Comparison of ENCODE assay signal across 8 mouse cellular contexts in the genomic region with DNA sequence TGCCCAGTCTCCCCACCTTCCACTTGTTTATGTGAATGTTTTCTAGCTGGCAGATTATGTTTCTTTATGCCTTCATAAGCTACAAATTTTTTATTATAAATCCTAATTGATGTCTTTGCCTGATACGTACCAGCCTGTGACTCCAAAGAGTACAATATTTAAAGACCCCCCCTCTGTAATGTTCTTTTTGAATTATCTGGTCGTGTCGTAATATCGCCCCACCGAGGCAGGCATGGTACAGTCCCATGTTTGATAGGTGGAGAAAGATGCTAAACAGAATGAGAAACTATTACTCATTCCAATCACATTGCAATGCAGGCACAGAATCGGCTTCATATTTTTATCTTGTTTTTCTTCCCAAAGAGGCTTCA. TPM values are rescaled to one million over a fixed set of nuclear protein-coding genes. Genes with fewer than 3 reads are reported as not detected.
DNase-seq lines count a peak whose midpoint lies in the region; ATAC-seq and TF ChIP-seq lines count a peak whose summit lies in the region.

No protein-coding gene starts in this region.

- no peaks in the 10 kb centered on the region for H3K27me3 ChIP-seq in cerebellum, adult 2 months (ENCODE audit: control insufficient read depth, insufficient read depth, low read length)
- H3K27me3 ChIP-seq in testis, adult 2 months (ENCODE audit: control insufficient read depth, insufficient read depth, low read length) = no peaks in the 10 kb centered on the region
- H3K27me3 ChIP-seq in forebrain, embryonic 13.5 days = no peaks in the 10 kb centered on the region
- H3K27me3 ChIP-seq in midbrain, embryonic 15.5 days (replicated peaks) = no peaks in the 10 kb centered on the region

- H3K4me2 ChIP-seq in forebrain, embryonic 13.5 days = peak overlapping the region; percentile 79
- peak overlapping the region; percentile 60 for H3K4me2 ChIP-seq in midbrain, embryonic 15.5 days

- H3K4me1 ChIP-seq in cerebellum, adult 2 months (ENCODE audit: control insufficient read depth, insufficient read depth, low read length) = no peaks in the 10 kb centered on the region; the same call in 1 of the 2 replicates
- peaks cover 5% of the 10 kb centered on the region for H3K4me1 ChIP-seq in testis, adult 2 months (ENCODE audit: control insufficient read depth, insufficient read depth, low read length)
- H3K4me1 ChIP-seq in forebrain, embryonic 13.5 days = peaks cover 35% of the 10 kb centered on the region
- H3K4me1 ChIP-seq in midbrain, embryonic 15.5 days = peaks cover 31% of the 10 kb centered on the region

- intact Hi-C loops in left cerebral cortex, postnatal 10 days (cut with DNase I) = loop anchor here (5.0 kb wide), 1 partner anchor 41 kb away; no protein-coding TSS in a partner anchor
- intact Hi-C loops in gastrocnemius, postnatal 36 days (cut with DNase I) = loop anchor here (5.0 kb wide), 1 partner anchor 41 kb away; no protein-coding TSS in a partner anchor

- peak overlapping the region; percentile 3; the same call in 1 of the 2 replicates for H3K27ac ChIP-seq in cerebellum, adult 2 months (ENCODE audit: insufficient read depth, low read length)
- H3K27ac ChIP-seq in testis, adult 2 months (ENCODE audit: control insufficient read depth, insufficient read depth, low read depth, low read length) = peak overlapping the region; percentile 49; the same call in 1 of the 2 replicates
- H3K27ac ChIP-seq in forebrain, embryonic 13.5 days = peak overlapping the region; percentile 100
- peak overlapping the region; percentile 100 for H3K27ac ChIP-seq in midbrain, embryonic 15.5 days

- H3K36me3 ChIP-seq in testis, adult 2 months (ENCODE audit: control insufficient read depth, insufficient read depth, low read length) = no peaks in the 10 kb centered on the region
- H3K36me3 ChIP-seq in forebrain, embryonic 13.5 days (ENCODE audit: poor library complexity, severe bottlenecking) = no peaks in the 10 kb centered on the region
- no peaks in the 10 kb centered on the region for H3K36me3 ChIP-seq in midbrain, embryonic 15.5 days (replicated peaks)

- no peak for DNase-seq in cerebellum, adult 2 months
- DNase-seq in cerebellum, adult 11-12 months = no peak
- no peak for DNase-seq in testis, postnatal 14 days (ENCODE audit: low spot score)
- peak; percentile 70 to 72 for DNase-seq in left cerebral cortex, postnatal 10 days (ENCODE audit: extremely low spot score in 1 of 2, low spot score in 2 of 2)
- no peak for DNase-seq in gastrocnemius, postnatal 36 days

- H3K9me3 ChIP-seq in forebrain, embryonic 13.5 days (replicated peaks) = no peaks in the 10 kb centered on the region
- no peaks in the 10 kb centered on the region for H3K9me3 ChIP-seq in midbrain, embryonic 15.5 days

- WGBS in cerebellum, adult 2 months = 0% methylated on average over 6 of the region's 6 CpGs
- WGBS in forebrain, embryonic 13.5 days = 2% methylated on average over 6 of the region's 6 CpGs
- 0% methylated on average over 6 of the region's 6 CpGs for WGBS in midbrain, embryonic 15.5 days

- peak; percentile 72 for ATAC-seq in forebrain, embryonic 13.5 days
- ATAC-seq in midbrain, embryonic 15.5 days (replicated peaks) = peak; percentile 82

- TF ChIP-seq CTCF in cerebellum, adult 2 months (IDR thresholded peaks at IDR 0.05; ENCODE audit: borderline replicate concordance, insufficient read depth, low read depth, low read length) = no peak
- no peak for TF ChIP-seq CTCF in testis, adult 2 months (IDR thresholded peaks at IDR 0.05; ENCODE audit: control insufficient read depth, insufficient read depth, insufficient replicate concordance, low read depth, low read length)

- peak overlapping the region; percentile 57 for H3K4me3 ChIP-seq in cerebellum, adult 2 months (replicated peaks; ENCODE audit: insufficient read depth, low read depth, low read length)
- H3K4me3 ChIP-seq in testis, adult 2 months (ENCODE audit: control insufficient read depth, low read depth, low read length) = peak overlapping the region; percentile 47; the same call in 1 of the 2 replicates
- peak overlapping the region; percentile 92 for H3K4me3 ChIP-seq in forebrain, embryonic 13.5 days
- H3K4me3 ChIP-seq in midbrain, embryonic 15.5 days = peak overlapping the region; percentile 100

- peak overlapping the region; percentile 40 for H3K9ac ChIP-seq in forebrain, embryonic 13.5 days
- H3K9ac ChIP-seq in midbrain, embryonic 15.5 days = peak overlapping the region; percentile 100

- TF ChIP-seq POLR2A in cerebellum, adult 2 months (IDR thresholded peaks at IDR 0.05; ENCODE audit: borderline replicate concordance, insufficient read depth, low read length) = no peak
- no peak for TF ChIP-seq POLR2A in testis, adult 2 months (IDR thresholded peaks at IDR 0.05; ENCODE audit: control insufficient read depth, low read depth, low read length)

RNA-seq across cellular contexts. Expression of a gene that starts 0.4 kb away (rescaled TPM):
- polyA plus RNA-seq in cerebellum, adult 2 months (2012; rRNA removed) = 563 and 663 TPM in 2 replicates
- 70.5 and 88.7 TPM in 2 replicates for polyA plus RNA-seq in testis, adult 2 months (2012; rRNA removed)
- polyA plus RNA-seq in forebrain, embryonic 13.5 days (2015; fragmentation: Nextera tagmentation; extraction: Ambion mirVana) = 395 and 428 TPM in 2 replicates
- total RNA-seq in left cerebral cortex, postnatal 10 days (2021) = 100 to 1,000 TPM; 927 to 930 TPM
- 644 and 648 TPM in 2 replicates for polyA plus RNA-seq in midbrain, embryonic 15.5 days (2015; fragmentation: Nextera tagmentation; extraction: Ambion mirVana)
- 10 to 100 TPM; 26.5 to 27.6 TPM for total RNA-seq in gastrocnemius, postnatal 36 days (2021)

RNA-seq across cellular contexts. Expression of a gene that starts 10.3 kb away (rescaled TPM):
- polyA plus RNA-seq in cerebellum, adult 2 months (2012; rRNA removed) = 18.1 and 18.3 TPM in 2 replicates
- polyA plus RNA-seq in testis, adult 2 months (2012; rRNA removed) = 188 and 193 TPM in 2 replicates
- 6.8 and 8.3 TPM in 2 replicates for polyA plus RNA-seq in forebrain, embryonic 13.5 days (2015; fragmentation: Nextera tagmentation; extraction: Ambion mirVana)
- total RNA-seq in left cerebral cortex, postnatal 10 days (2021) = 10 to 100 TPM; 19.4 to 21.6 TPM
- polyA plus RNA-seq in midbrain, embryonic 15.5 days (2015; fragmentation: Nextera tagmentation; extraction: Ambion mirVana) = 6.5 TPM in 2 replicates
- 1 to 10 TPM; 7.3 to 8.7 TPM for total RNA-seq in gastrocnemius, postnatal 36 days (2021)

Comparison
In these comparisons a context has a peak if more than half of its experiments do, and no peak if none do; other contexts are left out.
1. DNase-seq: peak in left cerebral cortex, postnatal 10 days (2 of 2); none in cerebellum, adult 2 months (0 of 2), cerebellum, adult 11-12 months (single experiment), testis, postnatal 14 days (single experiment) and gastrocnemius, postnatal 36 days (0 of 2).
2. H3K27ac ChIP-seq: peak in every context shown above with its lines; median percentile 100 in forebrain, embryonic 13.5 days; 100 in midbrain, embryonic 15.5 days; 49 in testis, adult 2 months; 3 in cerebellum, adult 2 months.
3. H3K4me3 ChIP-seq: peak in every context shown above with its lines; median percentile 100 in midbrain, embryonic 15.5 days; 92 in forebrain, embryonic 13.5 days; 57 in cerebellum, adult 2 months; 47 in testis, adult 2 months.